ENCODE assay signal across 10 mouse cellular contexts in the genomic region with DNA sequence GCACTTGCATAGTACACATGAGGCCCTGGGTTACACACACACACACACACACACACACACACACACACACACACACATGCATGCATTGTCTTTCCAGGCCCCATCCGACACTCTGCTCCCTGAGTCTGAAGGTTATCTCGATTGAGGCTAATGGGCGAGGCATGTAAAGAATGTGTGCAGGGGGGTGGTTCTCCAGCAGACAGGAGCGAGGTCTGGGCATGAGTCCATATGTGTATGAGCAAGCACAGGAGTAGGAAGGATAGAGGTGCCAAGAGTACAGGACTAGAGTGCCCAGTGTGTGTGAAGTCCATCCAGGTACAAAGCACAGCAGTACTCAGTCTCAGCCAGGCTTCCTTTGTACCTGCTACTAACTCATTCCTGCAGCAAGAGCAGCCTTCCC.
DNase-seq lines count a peak whose midpoint lies in the region; ATAC-seq and TF ChIP-seq lines count a peak whose summit lies in the region.
"Had no signal": no experiment of that assay in that cellular context is flagged by ENCODE, and none has a peak within 500 bp of the region (broad histone marks: within the 10 kb centered on the region; RNA-seq: fewer than 3 reads in every experiment).

No protein-coding gene starts in this region.

- WGBS in heart, embryonic 16.5 days: 32% methylated on average over 4 of the region's 4 CpGs
- WGBS in lung, embryonic 14.5 days: 42% methylated on average over 4 of the region's 4 CpGs
- WGBS in neural tube, embryonic 15.5 days: 71% methylated on average over 4 of the region's 4 CpGs
- 71% methylated on average over 4 of the region's 4 CpGs for WGBS in forebrain, embryonic 11.5 days

- H3K36me3 ChIP-seq in heart, embryonic 16.5 days (ENCODE audit: control insufficient read depth, insufficient read depth): no peaks in the 10 kb centered on the region
- H3K36me3 ChIP-seq in lung, embryonic 14.5 days (ENCODE audit: insufficient read depth): no peaks in the 10 kb centered on the region
- no peaks in the 10 kb centered on the region for H3K36me3 ChIP-seq in neural tube, embryonic 15.5 days
- no peaks in the 10 kb centered on the region for H3K36me3 ChIP-seq in forebrain, embryonic 11.5 days (ENCODE audit: control insufficient read depth, insufficient read depth, low read length)
- H3K36me3 ChIP-seq: limb, embryonic 13.5 days; midbrain, embryonic 10.5 days had no signal

- TF ChIP-seq CTCF in Patski (IDR thresholded peaks at IDR 0.05): no peak
- TF ChIP-seq CTCF in lung, embryonic 14.5 days (IDR thresholded peaks at IDR 0.05; ENCODE audit: low read depth): no peak

- no peak overlapping the region for H3K4me2 ChIP-seq in heart, embryonic 16.5 days (ENCODE audit: low read depth, low read length)
- no peak overlapping the region for H3K4me2 ChIP-seq in lung, embryonic 14.5 days
- H3K4me2 ChIP-seq in neural tube, embryonic 15.5 days: no peak overlapping the region
- no peak overlapping the region for H3K4me2 ChIP-seq in forebrain, embryonic 11.5 days (ENCODE audit: low read depth, low read length, severe bottlenecking)
- H3K4me2 ChIP-seq: limb, embryonic 13.5 days had no signal

- POLR2A ChIA-PET in Patski (lab: Charles Lee): no interaction called here

- H3K27ac ChIP-seq in heart, embryonic 16.5 days (ENCODE audit: low read length): peak overlapping the region; percentile 63
- H3K27ac ChIP-seq in lung, embryonic 14.5 days (ENCODE audit: low read depth): no peak overlapping the region
- H3K27ac ChIP-seq in neural tube, embryonic 15.5 days (replicated peaks): no peak overlapping the region
- H3K27ac ChIP-seq in forebrain, embryonic 11.5 days (ENCODE audit: low read depth, low read length): no peak overlapping the region
- H3K27ac ChIP-seq: limb, embryonic 13.5 days; midbrain, embryonic 10.5 days had no signal

- no peaks in the 10 kb centered on the region for H3K4me1 ChIP-seq in heart, embryonic 16.5 days (ENCODE audit: control insufficient read depth, insufficient read depth, low read length)
- H3K4me1 ChIP-seq in lung, embryonic 14.5 days (ENCODE audit: insufficient read depth): no peaks in the 10 kb centered on the region
- no peaks in the 10 kb centered on the region for H3K4me1 ChIP-seq in neural tube, embryonic 15.5 days
- no peaks in the 10 kb centered on the region for H3K4me1 ChIP-seq in forebrain, embryonic 11.5 days (replicated peaks; ENCODE audit: control insufficient read depth, insufficient read depth, low read length)
- H3K4me1 ChIP-seq: limb, embryonic 13.5 days; midbrain, embryonic 10.5 days had no signal

- no peak overlapping the region for H3K9ac ChIP-seq in heart, embryonic 16.5 days (ENCODE audit: low read length)
- H3K9ac ChIP-seq in lung, embryonic 14.5 days: no peak overlapping the region
- H3K9ac ChIP-seq in neural tube, embryonic 15.5 days (replicated peaks): no peak overlapping the region
- no peak overlapping the region for H3K9ac ChIP-seq in forebrain, embryonic 11.5 days (ENCODE audit: low read length)
- H3K9ac ChIP-seq: limb, embryonic 13.5 days had no signal

- CTCF ChIA-PET in Patski (lab: Charles Lee): no interaction called here

- peaks cover 19% of the 10 kb centered on the region for H3K27me3 ChIP-seq in Patski
- H3K27me3 ChIP-seq in heart, embryonic 16.5 days (ENCODE audit: control insufficient read depth, insufficient read depth, low read length): no peaks in the 10 kb centered on the region
- H3K27me3 ChIP-seq in lung, embryonic 14.5 days (ENCODE audit: insufficient read depth, low read length): no peaks in the 10 kb centered on the region
- H3K27me3 ChIP-seq in neural tube, embryonic 15.5 days (replicated peaks): no peaks in the 10 kb centered on the region
- no peaks in the 10 kb centered on the region; the same call in 1 of the 2 replicates for H3K27me3 ChIP-seq in forebrain, embryonic 11.5 days (ENCODE audit: control insufficient read depth, insufficient read depth, low read length)
- H3K27me3 ChIP-seq: limb, embryonic 13.5 days had no signal

- ATAC-seq in Patski: peak; percentile 67
- peak; percentile 93 for ATAC-seq in heart, embryonic 16.5 days (replicated peaks; ENCODE audit: extremely low read depth, insufficient read depth, low FRiP score)
- peak; percentile 62; the same call in 1 of the 2 replicates for ATAC-seq in lung, embryonic 14.5 days (ENCODE audit: insufficient read depth)
- ATAC-seq in neural tube, embryonic 15.5 days (ENCODE audit: low FRiP score): no peak
- ATAC-seq in forebrain, embryonic 11.5 days (replicated peaks; ENCODE audit: low FRiP score): no peak

- H3K9me3 ChIP-seq in heart, embryonic 16.5 days (replicated peaks; ENCODE audit: control insufficient read depth, low read length): no peaks in the 10 kb centered on the region
- no peaks in the 10 kb centered on the region for H3K9me3 ChIP-seq in lung, embryonic 14.5 days (ENCODE audit: low read depth, low read length)
- H3K9me3 ChIP-seq in neural tube, embryonic 15.5 days (replicated peaks): no peaks in the 10 kb centered on the region
- H3K9me3 ChIP-seq in forebrain, embryonic 11.5 days (ENCODE audit: control insufficient read depth, low read length): no peaks in the 10 kb centered on the region
- H3K9me3 ChIP-seq: limb, embryonic 13.5 days; midbrain, embryonic 10.5 days had no signal

- in situ Hi-C loops in Patski (cut with MboI; ENCODE audit: low pct_unique_long_range_greater_than_20kb): no loop called here

- H3K4me3 ChIP-seq in heart, embryonic 16.5 days (ENCODE audit: low read length): no peak overlapping the region
- no peak overlapping the region for H3K4me3 ChIP-seq in lung, embryonic 14.5 days (ENCODE audit: low read depth, low read length)
- no peak overlapping the region for H3K4me3 ChIP-seq in neural tube, embryonic 15.5 days (replicated peaks)
- H3K4me3 ChIP-seq in forebrain, embryonic 11.5 days (ENCODE audit: low read depth, low read length): no peak overlapping the region
- H3K4me3 ChIP-seq: limb, embryonic 13.5 days; midbrain, embryonic 10.5 days had no signal

- peak; percentile 6 to 15 for DNase-seq in cerebellum, adult 18-20 months
- DNase-seq in cerebellum, postnatal 4 days (ENCODE audit: low spot score in 2 of 2): no peak
- no peak for DNase-seq in Patski (ENCODE audit: low read depth, low spot score)
- DNase-seq in lung, embryonic 14.5 days: peak; percentile 19
- no peak for DNase-seq in forebrain, embryonic 11.5 days (ENCODE audit: low spot score)
- no peak for DNase-seq in thymus, postnatal 0 days (ENCODE audit: low spot score)

Comparison
In these comparisons a context has a peak if more than half of its experiments do, and no peak if none do; other contexts are left out.
1. DNase-seq: peak in cerebellum, adult 18-20 months (2 of 2) and lung, embryonic 14.5 days (single experiment); none in cerebellum, postnatal 4 days (0 of 2), Patski (single experiment), forebrain, embryonic 11.5 days (single experiment) and thymus, postnatal 0 days (single experiment).
2. ATAC-seq: peak in Patski (single experiment), heart, embryonic 16.5 days (single experiment) and lung, embryonic 14.5 days (single experiment); none in neural tube, embryonic 15.5 days (single experiment) and forebrain, embryonic 11.5 days (single experiment).